Mouse (Mus musculus): ENCODE data around the gene Tex19.1.

DNA sequence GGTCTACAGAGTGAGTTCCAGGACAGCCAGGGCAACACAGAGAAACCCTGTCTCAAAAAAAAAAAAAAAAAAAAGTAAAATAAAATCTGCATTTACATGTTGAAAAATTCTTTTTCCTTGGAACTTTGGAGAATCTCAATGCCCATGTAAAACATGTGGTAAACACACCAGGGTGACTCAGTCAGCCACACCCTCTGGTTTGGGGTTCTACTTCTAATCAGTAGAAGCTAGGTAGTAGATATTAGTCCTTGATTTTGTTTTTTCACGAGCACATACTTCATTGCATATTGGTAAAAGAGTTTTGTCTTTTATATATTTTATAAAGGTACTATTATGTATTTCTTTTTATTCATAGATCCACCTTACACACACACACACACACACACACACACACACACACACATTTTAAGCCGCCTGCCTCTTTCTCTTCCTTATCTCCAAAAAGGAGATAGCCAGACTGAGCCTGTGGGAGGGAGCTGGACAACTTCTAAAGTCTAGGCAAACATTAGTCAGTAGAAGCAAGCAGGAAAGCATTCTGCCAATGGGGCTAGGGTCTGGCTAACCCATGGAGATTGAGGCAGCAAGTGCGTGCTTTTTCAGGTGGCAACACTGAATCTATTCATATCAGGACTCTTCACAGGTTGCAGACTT lies 20.3 kb upstream of the Tex19.1 start:
- no peak for TF ChIP-seq EP300 (IDR thresholded peaks at IDR 0.05)
- TF ChIP-seq CTCF (IDR thresholded peaks at IDR 0.05): no peak
